Mouse (Mus musculus) small intestine, adult 2 months (tissue): ENCODE measurements around the gene Nans. TPM values are rescaled to one million over a fixed set of nuclear protein-coding genes. Genes with fewer than 3 reads are reported as not detected.

Experiments
- H3K27ac ChIP-seq: fragments of 200-500 bp; 2 replicates; pipeline ENCODE4 v1.5.1; 2012; ENCODE audit warnings: low read depth, low read length, control low read depth, inconsistent platforms; ENCODE audit not compliant: insufficient read depth
- H3K27me3 ChIP-seq: fragments of 200-500 bp; 2 replicates; pipeline ENCODE4 v1.6.1; 2012; ENCODE audit warnings: mild to moderate bottlenecking, moderate library complexity, low read length, inconsistent platforms; ENCODE audit not compliant: control insufficient read depth, insufficient read depth
- H3K36me3 ChIP-seq: fragments of 200-500 bp; 2 replicates; pipeline ENCODE4 v1.6.1; 2012; ENCODE audit warnings: mild to moderate bottlenecking, low read length, control low read depth, inconsistent platforms; ENCODE audit not compliant: control insufficient read depth, insufficient read depth
- H3K4me1 ChIP-seq: fragments of 200-500 bp; 2 replicates; pipeline ENCODE4 v1.6.1; 2012; ENCODE audit warnings: low read length, inconsistent platforms, mixed read lengths; ENCODE audit not compliant: control insufficient read depth, insufficient read depth, insufficient read length
- H3K4me3 ChIP-seq: fragments of 200-500 bp; 2 replicates; pipeline ENCODE4 v1.5.1; 2012; ENCODE audit warnings: low read depth, mild to moderate bottlenecking, control low read depth, inconsistent platforms, low read length, moderate library complexity
- CTCF ChIP-seq: fragments of 200-500 bp; IDR thresholded peaks from 2 replicates; pipeline ENCODE4 v1.5.1; 2012; ENCODE audit warnings: low read depth, mild to moderate bottlenecking, control low read depth, inconsistent platforms, low read length, moderate library complexity, mixed read lengths; ENCODE audit not compliant: insufficient replicate concordance, insufficient read length; ENCODE audit errors: extremely low read depth
- POLR2A ChIP-seq: fragments of 200-500 bp; IDR thresholded peaks from 2 replicates; pipeline ENCODE4 v1.6.1; 2012; ENCODE audit warnings: low read depth, mild to moderate bottlenecking, control low read depth, inconsistent platforms, low read length, moderate library complexity
- WGBS: fragments of 180-500 bp; shearing (Covaris S2); methylation state at CpG from one replicate; pipeline ENCODE4 v1.1.7; 2018; 5-methylcytosine and 5-hydroxymethylcytosine counted together
- polyA plus RNA-seq: library from polyadenylated mRNA; depleted of rRNA; stranded (reverse); fragments of >200 nt; gene quantifications from 2 replicates; pipeline ENCODE4 v1.2.3, GENCODE M21; 2012

The Nans gene
- polyA plus RNA-seq, 1 experiment = 36.0 TPM

DNA sequence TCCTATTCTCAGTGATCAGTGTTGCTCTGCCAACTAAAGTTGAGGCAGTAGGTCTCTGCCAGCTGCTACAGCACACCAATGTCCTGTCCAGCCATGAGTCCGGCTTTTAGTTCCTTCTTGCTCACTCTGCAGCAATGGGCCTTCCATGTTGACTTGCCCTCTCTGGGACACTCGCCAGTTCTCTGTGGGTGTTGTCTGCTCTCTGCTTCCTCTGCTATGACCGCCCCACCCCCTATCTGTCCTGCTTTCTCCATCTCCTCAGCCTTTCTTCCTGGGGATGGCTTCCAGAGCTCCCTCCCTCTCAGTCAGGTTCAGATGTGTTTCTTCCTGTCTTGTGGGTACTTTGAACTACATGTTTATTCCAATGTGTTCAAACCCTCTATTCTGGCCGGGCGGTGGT, 1.7 kb upstream of the Nans start:
- H3K27me3 ChIP-seq = no peaks in the 10 kb centered on the region
- 71% methylated on average over 5 of the region's 5 CpGs for WGBS
- no peak overlapping the region for H3K4me3 ChIP-seq
- no peaks in the 10 kb centered on the region for H3K36me3 ChIP-seq
- TF ChIP-seq POLR2A (no peak), CTCF (no peak)
- H3K27ac ChIP-seq = no peak overlapping the region
- peaks cover 9% of the 10 kb centered on the region for H3K4me1 ChIP-seq

GRCm38 (mm10) chr4:46493071-46493470, 4.0 kb downstream of the Nans start:
- 97% methylated on average over 6 of the region's 6 CpGs for WGBS
- Histone ChIP-seq H3K27me3 (no peaks in the 10 kb centered on the region), H3K27ac (no peak overlapping the region), H3K36me3 (peaks cover 24% of the 10 kb centered on the region), H3K4me3 (no peak overlapping the region), H3K4me1 (peaks cover 8% of the 10 kb centered on the region)
- TF ChIP-seq CTCF = no peak
- no peak for TF ChIP-seq POLR2A

DNA sequence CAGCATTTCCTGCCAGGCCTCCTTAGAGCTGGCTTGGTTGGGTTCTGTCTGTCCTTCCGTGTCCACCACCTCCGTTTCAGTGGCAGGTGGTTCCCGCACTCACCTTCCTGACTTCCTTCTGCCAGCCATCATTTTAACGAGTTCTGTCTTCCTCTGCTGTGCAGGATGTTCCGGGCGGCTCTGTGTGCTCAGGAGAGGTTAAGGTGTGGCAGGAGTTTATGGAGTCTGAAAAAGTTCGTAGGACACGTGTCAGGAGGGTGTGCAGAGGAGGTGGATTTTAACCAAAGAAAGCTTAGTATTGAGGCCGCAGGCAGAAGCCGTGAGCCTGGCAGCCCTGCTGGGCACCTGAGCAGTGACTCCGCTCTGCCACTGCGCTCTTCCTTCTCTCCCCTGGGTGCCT, 6.5 kb downstream of the Nans start:
- H3K36me3 ChIP-seq = peaks cover 38% of the 10 kb centered on the region
- TF ChIP-seq CTCF (no peak), POLR2A (0 out of 2 replicates have a peak, but pooled peaks have one; percentile 7)
- peaks cover 10% of the 10 kb centered on the region for H3K4me1 ChIP-seq
- no peaks in the 10 kb centered on the region for H3K27me3 ChIP-seq
- WGBS = 32% methylated on average over 12 of the region's 12 CpGs
- peak overlapping the region; percentile 74 for H3K27ac ChIP-seq
- H3K4me3 ChIP-seq = peak overlapping the region; percentile 43

GRCm38 (mm10) chr4:46497286-46497892, 8.3 kb downstream of the Nans start:
- Histone ChIP-seq H3K27me3 (no peaks in the 10 kb centered on the region), H3K36me3 (peaks cover 56% of the 10 kb centered on the region), H3K4me1 (peaks cover 10% of the 10 kb centered on the region), H3K4me3 (no peak overlapping the region), H3K27ac (peak overlapping the region; percentile 72)
- no peak for TF ChIP-seq POLR2A
- peak; percentile 99; the same call in 1 of the 2 replicates for TF ChIP-seq CTCF
- WGBS = 24% methylated on average over 4 of the region's 4 CpGs

- Histone ChIP-seq H3K27ac (no peak overlapping the region), H3K4me1 (peaks cover 10% of the 10 kb centered on the region), H3K36me3 (peaks cover 59% of the 10 kb centered on the region), H3K27me3 (no peaks in the 10 kb centered on the region), H3K4me3 (no peak overlapping the region)
- peak; percentile 9; the same call in 1 of the 2 replicates for TF ChIP-seq CTCF
- no peak for TF ChIP-seq POLR2A
- 66% methylated on average over 3 of the region's 3 CpGs for WGBS
These were observed 9.5 kb downstream of the Nans start for GRCm38 (mm10) chr4:46498511-46498910.

DNA sequence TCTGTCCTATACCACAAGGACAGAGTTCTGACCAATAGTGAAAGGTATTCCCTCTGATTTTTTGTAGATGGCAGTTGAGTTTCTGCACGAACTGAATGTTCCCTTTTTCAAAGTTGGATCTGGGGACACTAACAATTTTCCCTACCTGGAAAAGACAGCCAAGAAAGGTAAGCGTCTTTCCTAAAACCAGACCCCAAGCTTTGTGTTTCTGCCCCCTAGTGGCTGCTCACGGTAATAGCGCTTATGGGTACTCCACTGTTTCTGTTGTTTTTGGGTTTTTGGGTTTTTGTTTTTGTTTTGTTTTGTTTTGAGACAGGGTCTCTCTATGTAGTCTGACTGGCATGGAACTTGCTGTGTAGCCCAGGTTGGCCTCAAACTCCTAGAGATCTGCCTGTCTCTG, 9.9 kb downstream of the Nans start:
- TF ChIP-seq POLR2A = no peak
- no peak for TF ChIP-seq CTCF
- H3K4me3 ChIP-seq = no peak overlapping the region
- peaks cover 10% of the 10 kb centered on the region for H3K4me1 ChIP-seq
- H3K36me3 ChIP-seq = peaks cover 56% of the 10 kb centered on the region
- H3K27ac ChIP-seq = no peak overlapping the region
- WGBS = 14% methylated on average over 4 of the region's 4 CpGs
- no peaks in the 10 kb centered on the region for H3K27me3 ChIP-seq

DNA sequence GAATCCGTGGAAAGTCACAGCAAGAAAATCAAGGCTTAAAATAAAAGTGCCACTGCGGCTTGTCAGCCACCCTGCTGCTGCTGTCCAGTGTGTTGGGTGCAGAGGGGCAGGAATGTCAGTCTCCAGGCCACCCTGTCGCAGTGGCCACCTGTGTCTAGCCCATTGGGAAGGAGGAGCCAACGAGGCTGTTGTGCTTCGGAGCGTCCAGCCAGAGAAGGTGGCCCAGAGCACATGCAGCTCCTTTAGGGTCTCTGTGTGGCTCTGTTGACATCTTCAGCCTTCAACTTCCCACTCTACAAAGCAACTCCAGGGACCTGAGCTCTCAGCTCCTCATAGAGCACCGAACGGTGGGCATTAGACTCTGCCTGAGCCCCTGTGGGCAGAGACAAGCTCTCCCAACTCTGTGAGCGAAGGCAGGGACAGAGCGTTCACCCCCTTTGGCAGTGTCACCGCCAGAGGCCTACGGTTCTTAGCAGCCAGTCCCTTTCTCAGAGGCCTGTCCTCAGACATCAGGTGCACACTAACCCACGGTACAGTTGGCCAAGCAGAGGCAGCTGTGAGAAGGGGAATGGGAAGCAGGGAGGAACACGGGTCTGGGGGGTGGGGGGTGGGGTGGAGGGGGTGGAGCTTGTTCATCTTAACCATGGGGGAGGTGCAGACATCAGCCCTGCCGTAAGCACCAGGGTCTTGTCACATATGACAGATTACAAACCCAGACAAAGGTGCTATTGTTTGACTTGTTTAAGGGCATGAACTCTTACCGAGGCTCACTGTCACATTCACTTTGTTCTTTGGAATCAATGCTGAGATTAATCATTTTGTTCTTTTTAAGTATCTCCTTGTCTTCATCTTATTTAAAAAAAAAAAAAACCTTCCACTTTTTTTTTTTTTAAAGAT, 13.8 kb downstream of the Nans start:
- Histone ChIP-seq H3K27me3 (no peaks in the 10 kb centered on the region), H3K36me3 (peaks cover 44% of the 10 kb centered on the region), H3K4me1 (peaks cover 9% of the 10 kb centered on the region; the same call in 1 of the 2 replicates), H3K4me3 (no peak overlapping the region), H3K27ac (no peak overlapping the region)
- 76% methylated on average over 16 of the region's 16 CpGs for WGBS
- TF ChIP-seq POLR2A (no peak), CTCF (no peak)
